Mouse (Mus musculus) Muller cell, postnatal 12 days (primary cell): ENCODE measurements around the gene Kcnj15.

ENCODE experiments used
- DNase-seq: peaks from one replicate; pipeline ENCODE4 v3.0.0-alpha.2; 2015; ENCODE audit errors: inconsistent ontology term

Kcnj15 gene

DNA sequence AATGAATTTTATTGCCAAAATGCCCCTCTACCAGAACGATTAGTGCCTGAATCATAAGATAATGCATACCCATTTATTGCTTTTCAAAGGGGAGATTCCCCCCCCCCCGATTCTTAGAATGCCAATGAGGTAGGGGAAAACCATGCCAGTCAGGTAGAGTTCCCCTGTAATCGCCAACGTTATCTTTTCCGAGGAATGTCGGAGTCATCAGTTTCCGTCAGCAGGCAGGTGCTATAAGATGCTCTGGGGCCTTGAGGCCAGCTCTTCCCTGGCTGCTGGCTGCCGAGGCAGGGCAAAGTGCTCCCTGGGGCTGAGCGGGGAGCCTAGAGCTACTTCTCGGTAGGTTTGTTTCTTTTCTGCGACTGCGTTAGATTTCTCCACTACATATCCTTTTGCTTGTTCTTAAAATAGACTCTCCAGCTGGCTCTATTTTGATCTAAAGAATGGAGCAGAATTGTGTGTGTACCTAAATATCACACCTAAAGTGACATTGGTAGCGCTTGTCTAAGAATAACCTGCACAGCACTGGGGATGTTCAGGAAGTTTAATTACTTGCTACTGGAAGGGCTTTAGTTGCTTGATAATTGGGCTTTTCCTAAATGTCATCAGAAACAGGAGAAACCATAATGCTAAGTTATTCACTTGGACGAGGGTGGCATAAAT is 35.6 kb downstream of the Kcnj15 start:
- DNase-seq: no peak

DNA sequence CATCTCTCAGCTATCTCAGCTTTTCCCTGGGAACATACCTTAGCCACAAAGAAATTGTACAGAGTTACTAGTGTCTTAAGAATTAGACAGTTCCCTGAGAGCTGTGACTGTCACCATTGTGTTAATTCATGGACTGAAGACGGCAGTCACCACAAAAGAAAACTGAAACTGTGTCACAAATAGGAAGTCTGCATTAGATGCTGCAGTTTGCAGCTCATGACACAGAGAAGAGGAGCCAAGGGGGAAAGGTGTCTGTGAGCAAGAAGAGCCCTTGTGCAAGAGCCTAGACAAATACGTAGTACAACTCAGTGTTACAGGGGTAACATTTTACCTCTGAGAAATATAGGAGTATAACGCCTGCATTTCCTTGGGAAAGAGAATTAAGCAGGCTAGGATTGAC is 40.3 kb downstream of the Kcnj15 start:
- no peak for DNase-seq

DNA sequence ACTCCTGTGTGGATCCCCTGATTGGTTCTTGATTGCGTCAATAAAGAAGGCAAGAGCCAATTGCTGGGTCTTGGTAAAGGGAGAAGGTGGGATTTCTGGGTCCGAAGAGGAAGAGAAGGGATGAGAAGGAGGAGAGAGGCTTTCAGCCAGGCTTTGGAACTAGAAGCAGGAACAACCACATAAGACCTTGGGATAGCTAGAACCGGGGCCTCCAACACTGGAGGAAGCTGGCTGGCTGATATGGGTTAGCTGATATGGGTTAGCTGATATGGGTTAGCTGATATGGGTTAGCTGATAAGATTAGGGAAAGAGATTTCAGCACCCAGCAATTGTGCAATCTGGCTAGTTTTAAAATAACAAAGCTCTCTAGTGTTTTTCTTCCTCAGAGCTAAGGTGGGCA is 44.3 kb downstream of the Kcnj15 start:
- no peak for DNase-seq

DNA sequence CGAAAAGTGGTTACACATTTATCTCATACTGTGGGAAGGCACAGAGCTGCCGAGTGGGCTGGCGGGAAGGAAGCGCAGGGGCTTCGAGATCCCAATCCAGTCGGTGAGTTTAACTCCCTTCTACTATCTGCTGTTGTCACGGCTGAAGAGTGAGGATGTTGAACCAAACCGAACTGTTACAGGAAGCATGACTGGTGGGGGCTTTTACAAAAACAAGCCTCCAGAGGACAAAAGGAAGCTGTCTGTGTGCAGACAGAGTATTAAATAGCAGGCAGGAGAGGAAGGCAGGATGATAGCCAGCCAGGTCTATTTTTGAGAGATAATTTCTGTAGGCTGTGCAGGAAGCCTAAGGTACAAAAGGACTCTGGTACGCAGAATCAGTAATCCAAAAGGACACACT is 46.3 kb downstream of the Kcnj15 start:
- DNase-seq: no peak

DNA sequence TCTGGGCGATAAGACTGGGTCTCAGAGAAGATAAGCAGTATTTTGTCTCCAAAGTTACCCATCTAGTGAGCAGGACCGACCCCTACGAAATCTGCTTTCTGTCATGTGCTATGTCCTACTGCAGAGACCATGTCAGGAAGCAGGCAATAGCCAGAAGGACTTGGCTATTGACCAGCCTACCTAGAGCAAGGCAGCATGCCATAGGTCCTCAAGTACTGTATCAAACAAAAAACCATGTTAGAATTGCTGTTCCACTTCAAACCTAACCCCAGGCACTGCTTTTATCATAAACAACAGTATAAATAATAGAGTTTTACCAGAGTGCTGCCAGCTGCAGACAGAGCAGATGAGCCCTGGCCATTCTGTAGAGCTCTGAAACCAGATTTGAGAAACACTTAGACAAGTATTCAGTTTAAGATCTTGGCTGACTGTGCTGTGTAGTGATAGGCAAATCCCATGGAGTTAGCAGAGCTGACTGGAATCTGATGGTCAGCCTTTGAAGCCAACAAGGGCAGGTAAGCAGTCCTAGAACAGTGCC is 50.5 kb downstream of the Kcnj15 start:
- DNase-seq: no peak

DNA sequence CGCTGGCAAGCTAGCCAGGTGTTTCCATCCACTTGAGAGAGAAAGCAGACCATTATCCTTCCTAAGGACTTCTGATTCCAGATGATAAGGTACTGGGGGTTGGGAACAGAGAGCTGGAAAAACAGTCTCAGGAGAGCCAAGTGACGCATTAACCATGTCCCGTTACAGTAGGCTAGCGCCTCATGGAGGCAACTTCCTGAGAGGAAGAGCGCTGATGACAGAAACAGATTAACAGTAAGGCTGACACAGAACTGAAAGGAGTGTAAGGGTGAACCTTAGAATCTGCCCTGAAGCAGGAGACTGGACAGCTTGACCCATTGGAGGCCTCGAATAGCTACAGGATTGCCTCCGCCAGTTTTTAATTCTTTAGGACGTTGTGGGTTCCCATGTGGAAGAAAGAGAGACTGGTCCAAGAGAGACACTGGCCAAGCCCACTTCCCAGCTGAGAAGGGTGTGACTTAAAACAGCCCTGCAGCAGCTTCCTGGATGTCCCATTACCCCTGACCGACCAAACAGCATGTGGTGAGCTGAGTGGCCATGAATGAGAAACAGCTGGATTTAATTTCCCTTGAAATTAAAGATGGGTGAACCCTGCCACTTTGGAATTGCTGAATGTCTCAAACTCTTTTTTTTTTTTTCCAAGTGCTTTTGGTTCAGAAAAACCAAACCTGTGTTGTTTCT is 64.7 kb downstream of the Kcnj15 start:
- no peak for DNase-seq

DNA sequence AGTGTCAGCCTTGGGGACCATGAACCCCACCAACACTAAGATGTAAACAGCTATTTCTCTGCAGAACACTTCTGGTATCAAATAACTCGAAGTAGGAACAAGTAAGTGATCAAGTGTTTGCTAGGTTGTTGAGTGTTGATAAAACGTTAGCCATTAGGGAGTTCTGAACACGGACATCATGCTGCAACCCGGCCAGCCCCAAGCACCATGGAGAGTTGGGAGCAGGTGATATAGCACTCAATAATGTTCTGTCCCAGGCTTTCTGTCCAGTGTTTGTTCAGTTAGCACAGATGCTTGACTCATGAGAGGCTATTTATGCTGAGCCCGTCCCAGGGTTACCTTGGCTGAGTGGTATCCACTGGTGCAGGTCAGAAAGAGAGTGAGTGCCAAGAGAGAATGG is 74.8 kb downstream of the Kcnj15 start:
- no peak for DNase-seq

DNA sequence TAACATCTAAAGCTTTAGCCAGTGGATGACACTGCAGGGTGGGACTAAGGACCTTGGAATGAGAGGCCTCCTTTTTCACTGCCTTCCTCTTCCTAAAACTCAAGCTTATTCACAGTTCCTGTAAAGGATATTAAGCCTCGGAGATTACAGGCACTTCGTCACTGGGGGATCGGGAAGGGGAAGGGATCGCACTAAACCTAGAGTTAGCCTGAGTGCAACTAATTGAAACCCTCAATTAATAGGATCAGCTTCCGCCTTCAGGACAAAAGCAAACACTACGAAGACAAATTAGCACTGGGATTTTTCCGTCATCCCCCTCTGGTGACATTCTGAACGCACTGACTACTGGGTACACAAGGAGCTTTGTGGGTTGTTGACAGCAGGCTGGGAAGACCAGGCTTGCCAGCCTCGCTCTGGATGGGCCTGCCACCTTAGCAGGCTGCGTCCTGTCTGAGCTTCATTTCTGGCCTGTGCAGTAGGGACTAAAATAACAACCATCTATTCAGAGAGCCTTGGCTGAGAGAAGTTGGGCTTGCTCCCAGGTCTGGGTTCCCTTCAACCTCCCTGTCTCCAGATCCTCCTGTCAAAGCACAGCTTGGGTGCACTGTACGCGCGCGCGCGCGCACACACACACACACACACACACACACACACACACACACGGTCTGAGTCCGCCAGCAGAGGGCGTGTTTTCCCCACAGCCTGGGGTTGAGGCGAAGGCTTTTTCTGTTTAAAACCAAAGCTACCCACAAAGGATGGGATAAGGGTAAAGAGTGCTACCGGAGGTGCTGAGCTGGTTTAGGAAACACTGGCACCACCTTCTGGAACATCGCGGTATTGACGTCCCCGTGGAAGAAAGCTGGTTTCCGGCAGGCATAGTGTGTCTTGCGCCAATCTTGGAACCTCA is 83.8 kb downstream of the Kcnj15 start:
- DNase-seq: peak; percentile 74

DNA sequence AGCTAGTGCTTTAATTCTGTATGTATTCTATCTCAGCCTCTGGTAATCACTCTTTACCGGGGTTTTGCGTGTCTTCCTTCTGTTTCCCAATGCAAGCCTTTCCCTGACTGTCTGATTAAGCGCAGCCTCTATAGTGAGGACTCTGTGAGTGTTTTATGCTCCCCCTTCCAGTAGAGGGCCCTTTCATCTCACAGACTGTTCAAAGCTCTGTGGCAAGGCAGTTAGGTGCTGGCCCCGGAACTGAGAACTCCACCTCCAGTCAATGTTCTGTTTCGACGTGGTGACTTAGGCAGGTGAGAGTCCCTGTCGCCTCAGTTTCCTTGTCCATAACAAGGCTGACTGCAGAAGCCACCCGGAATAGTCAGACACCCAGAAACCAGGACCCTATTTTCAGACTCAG is 84.7 kb downstream of the Kcnj15 start:
- DNase-seq: no peak

DNA sequence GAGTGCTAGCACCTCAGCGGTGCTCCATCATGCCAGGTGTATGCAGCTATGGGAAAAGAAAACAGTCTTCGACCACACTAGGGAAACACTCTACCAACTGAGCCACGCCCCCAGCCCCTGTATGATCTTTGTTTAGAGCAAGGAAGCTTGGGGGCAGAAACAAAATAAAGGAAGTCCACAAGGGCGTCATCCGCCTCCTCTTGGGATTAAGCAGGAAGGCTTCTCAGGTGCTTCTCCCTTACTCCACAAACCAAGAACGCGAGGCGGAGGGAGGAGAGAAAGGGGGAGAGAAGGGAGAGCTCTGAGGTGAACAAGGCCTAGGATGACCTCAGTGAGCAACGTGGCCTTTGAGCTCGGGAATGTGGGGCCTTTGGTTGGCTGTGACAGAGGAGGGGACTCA is 87.6 kb downstream of the Kcnj15 start:
- no peak for DNase-seq

DNA sequence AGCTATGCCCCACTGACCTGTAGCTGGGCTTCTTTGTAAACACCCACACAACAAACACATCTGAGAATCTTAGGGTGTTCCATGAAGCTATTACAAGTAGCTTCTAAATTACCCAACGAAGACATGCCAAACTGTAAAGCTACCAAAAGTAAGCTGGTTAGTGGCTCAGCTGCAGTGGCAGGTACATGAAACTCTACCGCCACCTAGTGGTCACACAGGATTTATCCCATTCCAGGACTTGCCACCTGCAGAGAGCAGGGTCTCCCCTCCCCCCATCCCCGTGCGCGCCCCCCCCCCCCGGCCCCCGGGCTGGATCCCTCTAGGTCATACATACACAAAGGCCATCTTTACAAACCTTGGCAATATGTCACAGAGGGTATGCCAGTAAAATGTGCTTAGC is 88.5 kb downstream of the Kcnj15 start:
- DNase-seq: peak; percentile 20

DNA sequence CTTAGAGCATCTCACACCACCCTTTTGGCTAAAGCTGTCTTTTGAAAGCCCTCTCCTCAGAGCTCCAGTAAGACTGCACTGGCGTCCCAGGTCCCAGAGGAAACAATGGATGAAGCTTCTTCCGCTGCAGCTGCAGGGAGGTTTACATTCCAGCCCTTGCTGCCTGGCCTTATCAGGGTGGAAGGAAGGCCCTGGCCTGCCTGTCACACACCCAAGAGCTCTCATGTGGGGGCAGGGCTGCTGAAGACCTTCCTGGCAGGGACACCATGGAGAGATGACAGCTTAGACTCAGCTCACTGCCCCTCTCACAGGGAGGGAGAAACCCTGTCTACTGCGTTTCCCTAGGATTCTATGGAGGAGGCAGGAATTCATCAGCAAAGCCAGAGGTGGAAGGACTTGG is 89.8 kb downstream of the Kcnj15 start:
- no peak for DNase-seq

DNA sequence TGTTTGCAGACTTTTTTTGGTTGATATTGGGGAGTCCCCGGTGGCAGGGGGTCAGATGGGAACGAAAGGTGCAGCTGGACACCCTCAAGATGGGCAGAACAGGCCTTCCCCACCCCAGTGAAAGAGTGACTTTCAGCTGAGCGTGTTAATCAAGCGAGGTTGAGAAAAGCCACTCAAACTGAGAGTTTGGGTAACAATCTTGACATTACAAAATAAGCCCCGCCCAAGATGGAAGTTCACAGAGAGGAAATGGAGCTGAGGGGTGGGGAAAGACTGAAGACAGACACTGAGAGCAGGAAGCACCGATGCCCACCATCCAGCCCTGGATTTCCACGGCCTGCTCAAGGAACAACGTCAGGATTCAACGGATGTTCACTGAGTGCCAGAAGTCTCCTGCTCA is 91.2 kb downstream of the Kcnj15 start:
- DNase-seq: no peak

DNA sequence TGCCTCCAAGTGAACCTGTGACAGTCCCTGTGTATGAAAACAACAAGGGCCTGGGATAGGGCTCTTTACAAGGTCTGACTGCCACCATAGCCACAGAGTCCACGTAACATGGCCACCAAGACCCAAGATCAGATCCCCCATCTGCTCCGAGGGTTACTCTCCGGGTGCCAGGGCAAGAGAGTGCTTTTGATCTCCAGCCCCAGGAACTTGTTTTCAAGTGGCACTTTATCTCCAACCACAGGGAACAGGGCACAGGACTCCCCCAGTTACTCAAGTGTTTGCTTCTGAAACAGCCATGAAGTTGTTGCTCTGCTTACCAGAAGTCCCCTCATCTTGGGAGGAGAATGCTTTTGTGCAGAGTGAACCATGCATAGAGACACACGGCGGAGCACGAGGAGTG is 92.0 kb downstream of the Kcnj15 start:
- DNase-seq: no peak

DNA sequence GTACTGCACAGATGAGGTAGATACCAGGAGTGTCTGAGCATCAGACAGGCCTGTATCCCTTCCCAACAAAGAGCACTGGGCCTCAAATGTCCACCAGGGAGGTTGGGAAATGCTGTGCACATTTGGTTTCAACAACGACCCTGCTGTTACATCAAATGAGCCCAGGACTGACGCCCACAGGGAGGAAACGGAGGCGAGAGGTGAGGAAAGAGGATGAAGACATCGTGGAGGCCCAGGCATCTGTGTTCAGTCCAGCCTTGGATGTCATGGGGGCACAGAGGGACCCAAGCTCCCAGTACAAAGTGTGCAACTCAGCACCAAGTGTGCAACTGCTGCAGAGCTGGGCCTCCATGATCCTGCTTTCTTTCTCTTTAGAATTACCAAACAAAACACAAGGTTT is 92.4 kb downstream of the Kcnj15 start:
- DNase-seq: no peak
